Mouse (Mus musculus): ENCODE data around the gene Adrb1.
"Not testable (repeated sequence)": the region's sequence is repeated elsewhere in the genome, so short reads cannot be mapped to it uniquely, and the experiment has no call there.

Gene Adrb1

DNA sequence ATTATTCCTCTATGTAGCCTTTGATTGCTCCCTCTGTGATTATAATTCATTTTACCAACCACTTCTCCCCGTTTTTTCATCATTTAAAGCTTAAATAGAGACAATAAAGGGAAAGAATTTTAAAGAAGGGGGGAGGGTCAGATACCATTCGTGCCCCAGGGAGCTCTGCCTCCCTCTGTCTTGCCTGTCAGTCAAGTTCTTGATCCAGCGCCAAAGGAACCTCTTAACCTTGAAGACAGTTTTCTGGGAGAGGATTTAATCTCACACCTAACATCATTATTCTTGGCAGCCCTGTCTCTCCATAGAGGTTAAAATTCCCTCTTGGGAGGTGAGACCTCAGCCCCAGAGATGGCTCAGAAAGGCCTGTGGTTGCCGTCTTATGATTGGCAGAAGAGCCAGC, 28.7 kb downstream of the Adrb1 start:
- DNase-seq = no peak

DNA sequence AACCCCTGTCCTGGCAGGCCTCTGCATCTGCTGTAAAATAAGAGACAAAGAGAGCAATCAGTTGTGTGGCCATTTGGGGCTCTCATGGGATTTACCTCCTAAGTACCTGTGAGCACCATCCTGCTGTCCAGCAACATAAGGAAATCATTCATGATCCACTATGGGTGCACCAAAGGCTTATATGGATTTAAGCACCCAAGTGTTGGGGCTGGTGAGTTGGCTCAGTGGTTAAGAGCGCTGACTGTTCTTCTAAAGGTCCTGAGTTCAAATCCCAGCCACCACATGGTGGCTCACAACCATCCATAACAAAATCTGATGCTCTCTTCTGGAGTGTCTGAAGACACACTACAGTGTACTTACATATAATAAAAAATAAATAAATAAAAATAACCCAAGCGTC, 32.5 kb downstream of the Adrb1 start:
- DNase-seq = not testable (repeated sequence)

DNA sequence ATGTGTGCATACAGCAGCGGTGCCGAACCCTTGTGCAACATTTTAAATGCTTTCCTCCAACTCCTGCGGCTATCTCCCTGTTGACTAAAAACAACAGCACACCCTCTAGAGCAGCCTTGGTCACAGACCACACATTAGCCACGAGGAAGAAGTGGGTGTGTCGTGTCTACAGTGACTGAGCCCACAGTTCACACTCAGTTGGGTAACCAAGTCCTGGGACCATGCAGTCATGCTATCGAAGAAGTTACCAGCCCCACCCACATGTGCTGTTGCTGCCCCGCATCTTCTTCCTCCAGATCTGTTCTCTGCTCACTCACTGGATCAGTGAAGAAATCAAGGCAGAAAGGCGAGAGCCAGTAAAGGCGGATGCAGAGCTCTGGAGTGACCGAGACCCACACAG, 34.4 kb downstream of the Adrb1 start:
- DNase-seq = no peak

DNA sequence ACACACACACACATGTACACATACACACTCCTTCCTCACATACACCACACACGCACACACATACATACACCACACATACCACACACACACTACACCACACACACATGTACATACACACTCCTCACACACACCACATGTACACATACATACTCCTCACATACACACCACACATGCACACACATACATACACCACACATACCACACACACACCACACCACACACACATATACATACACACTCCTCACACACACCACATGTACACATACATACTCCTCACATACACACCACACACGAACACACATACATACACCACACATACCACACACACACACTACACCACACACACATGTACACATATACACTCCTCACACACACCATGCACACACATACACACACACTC, 36.3 kb downstream of the Adrb1 start:
- no peak for DNase-seq

DNA sequence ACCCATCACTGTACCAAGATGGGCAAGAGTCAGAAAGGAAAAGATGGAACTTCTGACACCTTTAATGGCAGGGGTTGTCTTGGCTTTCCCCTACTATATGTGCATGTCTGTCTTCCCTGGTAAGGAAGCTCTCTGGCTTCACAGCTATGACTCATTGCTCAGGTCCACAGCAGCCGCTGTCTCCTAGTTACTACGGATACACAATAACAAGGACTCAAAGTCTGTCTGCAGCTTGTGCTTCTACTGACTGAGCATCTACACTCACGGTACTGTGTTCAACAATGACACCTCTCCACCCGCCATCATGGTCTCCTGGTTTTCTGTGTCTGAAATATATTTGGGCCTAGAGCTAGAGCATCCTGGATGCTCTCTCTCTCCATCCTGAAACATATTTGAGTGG, 37.7 kb downstream of the Adrb1 start:
- DNase-seq = peak; percentile 45

DNA sequence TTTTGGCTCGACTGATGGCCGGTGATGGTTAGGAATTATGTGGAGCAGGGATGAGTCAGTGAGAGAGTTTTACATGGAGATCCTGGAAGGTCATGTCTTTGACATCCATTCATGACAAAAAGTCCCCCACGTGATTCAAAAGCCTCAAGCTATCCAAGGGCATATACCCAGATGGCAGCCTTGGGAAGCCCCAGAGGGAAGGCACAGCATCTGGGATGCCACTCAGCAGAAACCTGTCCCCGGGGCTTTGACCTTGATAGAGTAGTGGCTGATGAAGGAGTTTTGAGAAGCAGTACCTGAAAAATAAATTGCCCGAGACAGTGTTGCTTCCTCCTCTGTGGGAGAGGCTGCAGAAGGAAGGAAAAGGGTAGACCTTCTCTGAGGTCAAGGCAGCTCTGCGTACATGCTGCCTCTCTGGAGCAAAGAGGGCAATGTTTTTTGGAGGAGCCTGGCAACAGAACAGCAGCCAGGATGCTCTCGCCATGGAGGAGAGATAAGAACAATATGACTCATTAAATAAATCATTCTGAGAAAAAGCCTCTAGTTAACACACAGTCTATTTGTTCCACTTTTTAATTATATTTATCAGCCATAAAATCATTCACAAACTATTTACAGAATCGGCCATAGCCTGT, 38.4 kb downstream of the Adrb1 start:
- no peak for DNase-seq

DNA sequence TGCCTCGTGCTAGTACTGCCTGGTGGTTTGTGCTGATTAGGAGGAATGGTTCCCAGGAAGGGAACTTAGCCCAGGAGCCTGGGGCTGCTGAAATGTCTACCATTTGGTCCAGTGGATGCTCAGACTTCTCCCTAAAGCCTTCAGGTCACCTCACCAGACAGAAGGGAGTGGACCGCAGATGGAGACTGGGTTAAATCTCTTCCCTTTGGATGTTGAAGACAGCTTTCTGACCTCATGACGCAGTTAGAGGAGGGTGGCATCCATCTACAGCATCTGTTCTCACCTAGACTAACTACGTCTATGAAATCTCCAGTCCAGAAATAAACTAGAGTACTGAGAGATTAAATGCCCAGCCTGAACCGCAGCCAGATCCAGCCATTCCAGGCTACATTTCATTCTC, 39.1 kb downstream of the Adrb1 start:
- DNase-seq = no peak

DNA sequence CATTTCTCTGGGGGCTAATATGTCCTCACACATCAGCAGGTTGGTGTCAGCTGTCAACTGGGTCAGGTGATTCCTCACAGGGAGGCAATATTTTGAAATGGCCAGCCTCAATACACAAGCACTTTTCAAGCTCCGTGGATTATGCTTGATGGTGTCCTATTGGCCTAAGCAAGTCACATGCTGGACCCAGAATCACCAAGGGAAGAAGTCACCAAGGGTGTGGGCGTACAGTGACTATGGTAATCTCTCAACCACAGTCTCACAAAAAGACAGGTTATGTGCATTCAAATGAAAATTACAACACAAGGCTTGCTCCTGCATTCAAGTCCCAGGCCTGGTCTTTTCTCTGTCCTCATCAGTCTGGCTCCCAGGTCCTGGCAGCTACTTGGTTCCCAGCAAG, 39.7 kb downstream of the Adrb1 start:
- DNase-seq = no peak

DNA sequence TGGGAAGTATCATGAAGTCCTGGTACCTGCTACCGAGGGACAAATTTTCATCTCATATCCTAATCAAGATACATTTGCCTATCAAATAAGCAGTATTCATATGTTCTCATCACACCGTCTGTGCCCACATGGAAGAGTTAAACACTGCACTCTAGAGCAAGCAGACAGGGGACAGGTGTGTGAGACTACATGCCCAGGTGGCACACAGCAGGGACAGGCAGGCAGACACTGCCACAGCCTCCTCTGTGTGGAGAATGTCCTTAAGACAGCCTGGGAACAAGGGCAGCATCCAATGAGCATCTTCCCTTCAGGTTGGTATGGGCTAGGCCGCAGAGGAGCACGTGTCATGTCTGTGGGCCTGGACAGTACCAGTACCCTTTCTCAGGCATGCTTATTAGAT, 40.7 kb downstream of the Adrb1 start:
- DNase-seq = no peak

DNA sequence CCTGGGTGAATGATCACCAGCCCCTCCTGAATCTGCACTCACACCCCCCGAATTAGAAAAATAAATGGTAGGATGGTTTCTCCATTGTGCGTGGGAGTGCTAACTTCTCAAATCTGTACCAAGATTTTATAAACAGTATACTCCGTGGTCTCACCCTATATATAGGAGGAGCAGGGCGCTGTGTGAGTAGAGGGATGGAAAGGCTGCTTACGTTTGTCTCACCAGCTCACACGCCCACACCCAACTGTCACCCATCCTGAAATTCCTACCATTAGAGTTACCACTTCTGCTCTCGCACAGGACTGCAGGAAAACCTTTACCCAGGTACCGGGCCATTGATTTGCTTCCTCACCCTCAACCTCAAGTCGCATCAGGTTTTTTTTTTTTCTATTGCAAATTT, 47.0 kb downstream of the Adrb1 start:
- DNase-seq = peak; percentile 74

DNA sequence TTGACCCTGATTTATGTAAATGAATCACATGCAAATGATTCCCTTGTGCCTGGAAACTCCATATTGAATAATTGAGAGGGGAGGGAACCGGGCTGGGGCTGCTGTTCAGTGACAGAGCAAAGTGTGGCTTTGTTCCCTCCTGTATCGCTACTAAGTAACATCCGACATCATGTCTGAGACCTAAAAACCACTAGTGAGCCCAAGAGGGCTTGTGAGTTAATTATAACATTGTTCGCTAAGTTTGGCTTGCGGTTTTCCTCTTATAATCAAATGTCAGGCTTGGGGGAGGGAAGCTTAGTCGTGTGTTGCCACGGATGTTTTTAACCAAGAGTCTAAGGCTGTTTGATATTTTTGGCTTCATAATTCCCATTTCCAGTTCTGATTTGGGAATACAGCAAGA, 50.2 kb downstream of the Adrb1 start:
- DNase-seq = no peak

DNA sequence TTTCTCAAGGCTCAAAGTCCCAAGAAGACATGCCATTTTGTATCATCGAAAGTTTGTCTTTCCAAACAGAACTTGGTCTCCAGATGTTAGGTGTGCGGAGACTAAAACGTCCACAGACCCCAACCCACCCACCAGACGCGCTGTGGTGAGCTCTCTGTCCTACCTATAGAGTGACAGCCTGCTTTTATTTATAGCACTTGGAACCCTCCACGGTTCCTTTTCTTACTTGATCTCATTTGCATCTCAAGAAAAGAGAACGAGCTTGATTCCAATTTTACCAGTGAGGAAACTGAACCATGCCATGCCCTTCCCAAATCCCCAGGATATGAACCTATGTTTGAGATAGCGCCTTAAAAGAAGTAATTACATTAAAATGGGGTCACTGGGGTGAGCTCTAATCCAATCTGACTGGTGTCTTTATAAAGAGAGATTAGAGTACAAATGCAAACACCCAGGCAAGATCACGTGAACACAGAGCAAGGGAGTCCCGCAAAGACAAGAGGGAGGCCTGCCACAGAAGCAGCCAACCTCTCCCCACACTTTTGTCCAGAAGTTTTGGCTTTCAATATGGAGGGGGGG, 51.5 kb downstream of the Adrb1 start:
- DNase-seq = no peak

DNA sequence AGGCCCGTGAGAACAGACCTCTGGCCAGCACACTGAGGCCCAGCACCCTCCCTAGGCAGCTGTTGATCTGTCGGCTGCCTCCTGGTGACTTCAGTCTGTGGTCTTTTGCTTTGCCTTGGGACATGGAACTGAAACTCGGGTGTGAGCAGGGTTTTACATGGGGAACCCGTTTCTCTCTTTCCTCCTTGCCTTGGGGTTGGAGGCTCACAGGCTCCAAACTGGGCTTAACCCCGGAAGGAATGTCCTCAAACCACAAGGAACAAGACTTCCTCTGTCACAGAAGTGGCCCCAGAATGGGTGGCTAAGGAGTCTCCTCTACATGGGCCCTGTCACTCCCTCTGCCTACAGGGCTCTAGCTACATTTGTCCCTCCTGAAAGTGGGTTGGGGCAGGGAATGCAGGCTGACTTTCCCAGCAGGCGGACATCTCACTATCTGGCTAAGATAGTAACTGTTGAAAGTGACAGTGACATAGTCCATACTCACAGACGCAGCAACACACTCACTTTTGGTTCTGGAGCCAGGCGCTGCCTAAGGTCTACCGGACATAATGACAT, 52.5 kb downstream of the Adrb1 start:
- no peak for DNase-seq

DNA sequence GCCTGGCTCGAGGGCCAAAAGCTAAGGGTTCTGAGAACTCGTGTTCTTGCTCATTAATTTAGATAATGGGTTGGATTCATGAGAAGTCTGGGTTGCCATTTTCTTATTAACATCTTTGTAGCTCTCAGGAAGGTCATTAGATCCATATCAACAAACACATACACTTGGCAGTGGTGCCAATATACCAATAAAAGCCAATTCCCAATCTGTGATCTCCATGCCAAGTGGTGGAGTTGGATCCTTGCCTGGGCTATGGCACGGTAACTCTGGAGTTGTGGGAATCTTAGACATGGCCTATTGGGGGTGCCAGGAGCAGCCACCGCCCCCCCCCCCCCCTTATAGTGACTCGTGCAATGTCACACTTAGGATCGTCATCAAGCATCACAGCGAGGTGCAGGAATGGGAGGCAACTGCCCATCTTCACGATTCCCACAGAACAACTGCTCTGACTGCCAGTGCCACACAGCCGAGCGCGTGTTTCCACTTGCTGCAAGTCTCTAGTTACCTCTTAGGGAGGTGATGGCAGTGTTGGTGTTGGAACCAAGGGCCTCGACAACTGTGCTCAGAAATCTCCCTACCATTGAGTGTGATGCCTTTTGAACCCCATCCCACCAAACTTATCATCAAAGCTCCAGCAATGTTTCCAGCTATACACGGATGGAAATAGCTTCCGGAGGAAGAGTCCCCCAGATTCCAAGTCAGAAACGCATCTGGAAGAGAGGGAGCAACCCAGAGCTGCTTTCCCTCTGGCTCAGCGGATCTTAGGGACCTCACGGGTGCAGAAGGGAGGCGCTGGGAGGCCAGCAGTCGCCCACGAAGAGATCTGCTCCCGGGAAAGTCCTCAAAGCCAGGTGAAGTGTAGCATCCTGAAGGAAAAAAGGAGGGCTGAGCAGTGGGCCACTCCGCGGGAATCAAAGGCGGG, 53.2 kb downstream of the Adrb1 start:
- no peak for DNase-seq

DNA sequence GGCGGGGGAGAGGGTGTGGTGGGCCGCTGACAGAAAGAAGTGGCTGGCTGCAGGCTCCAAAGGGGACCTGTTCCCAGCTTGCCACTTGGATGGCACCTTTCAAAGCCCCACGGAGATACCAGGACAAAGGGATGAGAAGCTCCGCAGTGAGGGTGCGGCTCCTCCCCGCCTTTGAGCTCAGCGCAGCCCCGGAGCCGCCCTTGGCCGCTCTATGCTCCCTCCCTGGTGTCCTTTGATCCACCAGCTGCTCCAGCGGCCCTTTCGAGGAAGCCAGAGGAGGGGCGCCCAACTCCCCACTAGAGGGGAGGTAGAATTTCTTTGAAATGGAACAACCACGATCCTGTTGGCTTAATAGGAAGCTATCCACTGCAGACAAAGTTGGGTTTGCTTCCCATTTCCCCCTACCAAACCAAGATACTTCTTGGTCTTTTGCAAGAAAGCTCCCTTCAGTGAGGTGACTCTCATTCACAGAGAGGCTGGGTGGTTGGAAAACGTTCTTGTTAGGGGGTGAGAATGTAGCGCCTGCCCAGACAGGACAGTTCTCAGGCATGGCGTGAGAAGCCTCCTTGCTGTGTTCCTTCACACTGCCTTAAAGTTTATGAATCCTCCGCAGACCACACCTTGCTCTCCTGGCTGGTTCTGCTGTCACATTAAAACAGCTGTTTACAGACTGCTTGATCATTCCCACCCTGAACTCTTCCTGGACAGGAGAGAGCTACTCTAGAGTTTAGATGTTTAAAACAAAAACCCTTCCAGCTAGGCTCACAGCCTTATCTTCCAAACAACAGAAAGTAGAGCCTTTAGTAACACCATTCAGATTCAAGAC, 54.1 kb downstream of the Adrb1 start:
- DNase-seq = no peak

DNA sequence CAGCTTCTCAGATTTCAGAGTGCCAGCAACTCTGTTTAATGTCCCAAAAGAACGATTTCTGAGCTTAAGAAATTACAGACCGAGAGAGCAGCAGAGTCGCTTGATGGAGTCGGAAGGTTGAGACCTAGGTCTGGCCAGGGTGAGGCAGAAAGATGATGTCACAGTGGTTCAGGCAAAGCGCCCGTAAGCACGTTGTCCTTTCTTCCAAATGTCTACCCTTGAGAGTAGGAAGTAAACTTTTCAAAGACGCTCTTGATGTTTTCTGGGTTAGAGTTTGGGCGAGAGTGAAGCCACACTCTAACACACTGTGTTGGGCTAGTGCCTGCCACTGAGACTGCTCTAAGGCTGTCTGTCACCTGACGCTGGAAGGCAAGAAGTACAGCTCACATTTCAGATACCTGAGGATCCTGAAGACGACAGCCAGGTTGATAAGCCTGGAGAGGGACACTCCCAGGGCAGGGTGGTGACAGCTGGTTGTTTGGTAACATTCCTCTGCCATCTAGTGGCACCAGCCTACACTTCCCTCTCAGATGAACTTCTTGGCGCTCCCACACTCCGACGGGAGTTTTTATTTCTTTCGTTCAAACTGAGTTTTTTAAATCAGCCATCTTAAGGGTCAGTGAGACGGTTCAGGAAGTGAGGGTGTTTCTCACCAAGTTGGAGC, 54.9 kb downstream of the Adrb1 start:
- peak; percentile 57 for DNase-seq

DNA sequence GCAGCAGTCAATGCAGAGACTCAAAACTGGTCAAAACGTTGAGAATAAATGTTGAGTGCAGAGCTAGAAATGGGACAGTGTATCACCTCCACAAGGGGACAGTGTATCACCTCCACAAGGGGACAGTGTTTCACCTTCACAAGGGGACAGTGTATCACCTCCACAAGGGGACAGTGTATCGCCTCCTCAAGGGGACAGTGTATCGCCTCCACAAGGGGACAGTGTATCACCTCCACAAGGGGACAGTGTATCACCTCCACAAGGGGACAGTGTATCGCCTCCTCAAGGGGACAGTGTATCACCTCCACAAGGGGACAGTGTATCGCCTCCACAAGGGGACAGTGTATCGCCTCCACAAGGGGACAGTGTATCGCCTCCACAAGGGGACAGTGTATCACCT, 56.5 kb downstream of the Adrb1 start:
- not testable (repeated sequence) for DNase-seq
